Mouse (Mus musculus): Measurements from ENCODE around the gene Slc22a15.

Slc22a15 gene

GRCm38 (mm10) chr3:101923843-101924740 lies at the start of gene Slc22a15:
Gene Slc22a15, minus strand, starts transcription at chr3:101924453.
- WGBS: 2% methylated on average over 89 of the region's 92 CpGs

GRCm38 (mm10) chr3:101966825-101967558 lies 42.7 kb upstream of the Slc22a15 start:
- WGBS: 59% methylated on average over 3 of the region's 3 CpGs

- whole genome bisulfite sequencing: 58% methylated on average over 7 of the region's 7 CpGs
These were observed 40.1 kb upstream of the Slc22a15 start for GRCm38 (mm10) chr3:101964352-101964751.

- WGBS: 81% methylated on average over 9 of the region's 9 CpGs
These were observed 39.2 kb upstream of the Slc22a15 start for GRCm38 (mm10) chr3:101963501-101963900.

GRCm38 (mm10) chr3:101961146-101961835 lies 37.0 kb upstream of the Slc22a15 start:
- 80% methylated on average over 15 of the region's 15 CpGs for WGBS

- WGBS: 84% methylated on average over 3 of the region's 3 CpGs
These were observed 33.8 kb upstream of the Slc22a15 start for GRCm38 (mm10) chr3:101958047-101958446.

- 43% methylated on average over 7 of the region's 7 CpGs for WGBS
These were observed 29.3 kb upstream of the Slc22a15 start for GRCm38 (mm10) chr3:101953506-101953905.

GRCm38 (mm10) chr3:101952577-101952976 lies 28.3 kb upstream of the Slc22a15 start:
- 87% methylated on average over 2 of the region's 2 CpGs for whole genome bisulfite sequencing

- WGBS: 84% methylated on average over 3 of the region's 3 CpGs
These were observed 24.3 kb upstream of the Slc22a15 start for GRCm38 (mm10) chr3:101948572-101948971.

- 96% methylated on average over 4 of the region's 4 CpGs for WGBS
These were observed 23.0 kb upstream of the Slc22a15 start for GRCm38 (mm10) chr3:101947250-101947649.

- 77% methylated on average over 5 of the region's 5 CpGs for WGBS
These were observed 21.0 kb upstream of the Slc22a15 start for GRCm38 (mm10) chr3:101945257-101945656.

- WGBS: 69% methylated on average over 4 of the region's 4 CpGs
These were observed 16.2 kb upstream of the Slc22a15 start for GRCm38 (mm10) chr3:101940418-101940817.

GRCm38 (mm10) chr3:101939865-101940264 lies 15.6 kb upstream of the Slc22a15 start:
- 87% methylated on average over 3 of the region's 3 CpGs for WGBS

GRCm38 (mm10) chr3:101939152-101939551 lies 14.9 kb upstream of the Slc22a15 start:
- 73% methylated on average over 7 of the region's 7 CpGs for WGBS

- 62% methylated on average over 3 of the region's 3 CpGs for WGBS
These were observed 12.1 kb upstream of the Slc22a15 start for GRCm38 (mm10) chr3:101936369-101936768.

GRCm38 (mm10) chr3:101933820-101934219 lies 9.6 kb upstream of the Slc22a15 start:
- 96% methylated on average over 2 of the region's 2 CpGs for WGBS

GRCm38 (mm10) chr3:101929105-101929876 lies 5.0 kb upstream of the Slc22a15 start:
- 63% methylated on average over 4 of the region's 4 CpGs for WGBS

- WGBS: 79% methylated on average over 1 of the region's 1 CpGs
These were observed 1.4 kb upstream of the Slc22a15 start for GRCm38 (mm10) chr3:101925663-101926062.

GRCm38 (mm10) chr3:101922366-101922765 lies 1.9 kb downstream of the Slc22a15 start:
- WGBS: 93% methylated on average over 7 of the region's 7 CpGs

GRCm38 (mm10) chr3:101918526-101918925 lies 5.7 kb downstream of the Slc22a15 start:
- 94% methylated on average over 3 of the region's 3 CpGs for WGBS

GRCm38 (mm10) chr3:101917665-101918064 lies 6.6 kb downstream of the Slc22a15 start:
- 39% methylated on average over 3 of the region's 3 CpGs for WGBS

All from cerebral cortex, adult 2 months (tissue).